Mouse (Mus musculus) heart, postnatal 0 days (tissue): ENCODE measurements around the gene Wnk2. TPM values are rescaled to one million over a fixed set of nuclear protein-coding genes. Genes with fewer than 3 reads are reported as not detected.

Experiments
- ATAC-seq: fragments of 200-750 bp; cut with Nextera tagmentation; 2 replicates; pipeline ENCODE4 v1.8.0; 2017; ENCODE audit warnings: low read depth, moderate number of reproducible peaks, moderate library complexity; ENCODE audit not compliant: insufficient read depth
- DNase-seq: peaks from one replicate; pipeline ENCODE4 v3.0.0-alpha.2; 2016; ENCODE audit warnings: low spot score
- H3K27ac ChIP-seq: fragments of 300-500 bp; sonication (generic); 2 replicates; pipeline ENCODE4 v1.5.1; 2014; ENCODE audit warnings: low read depth, mild to moderate bottlenecking
- H3K27me3 ChIP-seq: fragments of 300-500 bp; sonication (generic); 2 replicates; pipeline ENCODE4 v1.6.1; 2014; ENCODE audit warnings: low read length, mixed read lengths; ENCODE audit not compliant: control insufficient read depth, insufficient read depth
- H3K36me3 ChIP-seq: fragments of 300-500 bp; sonication (generic); replicated peaks from 2 replicates; pipeline ENCODE4 v1.6.1; 2014; ENCODE audit warnings: low read length, mixed read lengths; ENCODE audit not compliant: control insufficient read depth, insufficient read depth
- H3K4me1 ChIP-seq: fragments of 300-500 bp; sonication (generic); 2 replicates; pipeline ENCODE4 v1.6.1; 2014; ENCODE audit warnings: antibody characterized with exemption; ENCODE audit not compliant: control insufficient read depth, insufficient read depth
- H3K4me2 ChIP-seq: fragments of 300-500 bp; sonication (generic); 2 replicates; pipeline ENCODE4 v1.6.1; 2014; ENCODE audit warnings: low read depth, mild to moderate bottlenecking, low read length, moderate library complexity
- H3K4me3 ChIP-seq: fragments of 300-500 bp; sonication (generic); 2 replicates; pipeline ENCODE4 v1.5.1; 2014; ENCODE audit warnings: low read depth, low read length
- H3K9ac ChIP-seq: fragments of 300-500 bp; sonication (generic); replicated peaks from 2 replicates; pipeline ENCODE4 v1.6.1; 2014; ENCODE audit warnings: low read depth, low read length, mixed read lengths
- H3K9me3 ChIP-seq: fragments of 300-500 bp; sonication (generic); replicated peaks from 2 replicates; pipeline ENCODE4 v1.6.1; 2016; ENCODE audit warnings: low read length; ENCODE audit not compliant: control insufficient read depth
- CTCF ChIP-seq: IDR thresholded peaks from 2 replicates; pipeline ENCODE4 v1.5.1; 2016; ENCODE audit warnings: antibody characterized with exemption, control low read depth, low read depth
- EP300 ChIP-seq: IDR thresholded peaks from 2 replicates; pipeline ENCODE4 v1.6.1; 2016; ENCODE audit warnings: antibody characterized with exemption, low read depth
- WGBS: fragments of 180-500 bp; shearing (Covaris S2); extraction: QIAGEN DNeasy Blood & Tissue Kit; methylation state at CpG from one replicate; pipeline ENCODE4 v1.1.7; 2014; 5-methylcytosine and 5-hydroxymethylcytosine counted together
- polyA plus RNA-seq: library from polyadenylated mRNA; unstranded; fragments of >200 nt; fragmentation: Nextera tagmentation; extraction: Ambion mirVana; gene quantifications from 2 replicates; pipeline ENCODE4 v1.2.1, GENCODE M21; 2015
- total RNA-seq: library from RNA; depleted of rRNA; stranded (reverse); fragments of >200 nt; gene quantifications from 2 replicates; pipeline ENCODE4 v1.2.3, GENCODE M21; 2014; ENCODE audit warnings: low replicate concordance

The Wnk2 gene
- total and polyA plus RNA-seq, 2 experiments from 2014 or later = 1.5 to 5.5 TPM

GRCm38 (mm10) chr13:49082151-49082879, 65.5 kb downstream of the Wnk2 start:
- no peak for TF ChIP-seq CTCF
- no peak for TF ChIP-seq EP300
- 83% methylated on average over 14 of the region's 14 CpGs for WGBS
- no peak overlapping the region for H3K9ac ChIP-seq
- no peak overlapping the region for H3K4me2 ChIP-seq
- no peak overlapping the region for H3K4me3 ChIP-seq
- no peaks in the 10 kb centered on the region for H3K27me3 ChIP-seq
- no peak for ATAC-seq
- no peak overlapping the region for H3K27ac ChIP-seq
- H3K4me1 ChIP-seq = 0 out of 2 replicates have a peak, but pooled peaks cover 2% of the 10 kb centered on the region
- H3K36me3 ChIP-seq = no peaks in the 10 kb centered on the region
- DNase-seq = no peak
- H3K9me3 ChIP-seq = no peaks in the 10 kb centered on the region

DNA sequence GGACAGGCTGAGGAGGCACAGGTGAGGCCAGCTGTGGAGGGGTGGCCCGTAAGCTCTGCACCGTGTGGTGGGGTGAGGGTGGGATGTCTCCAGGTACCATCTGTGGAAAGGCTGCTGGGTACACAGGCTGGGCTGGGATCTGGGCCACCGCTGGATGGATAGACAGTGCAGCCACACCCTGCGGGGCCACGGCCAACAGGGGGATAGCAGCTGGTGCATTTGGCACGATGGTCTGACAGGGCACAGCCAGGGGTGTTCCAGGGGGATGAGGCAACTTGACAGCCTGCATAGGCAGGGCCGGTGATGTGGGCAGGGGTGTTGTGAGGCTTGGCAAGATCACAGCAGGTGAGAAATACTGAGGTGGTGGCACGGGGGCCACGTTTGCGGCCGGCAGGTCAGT, 71.6 kb downstream of the Wnk2 start:
- Histone ChIP-seq H3K27me3 (no peaks in the 10 kb centered on the region), H3K4me2 (no peak overlapping the region), H3K4me1 (no peaks in the 10 kb centered on the region), H3K36me3 (no peaks in the 10 kb centered on the region), H3K9me3 (no peaks in the 10 kb centered on the region), H3K27ac (no peak overlapping the region), H3K9ac (no peak overlapping the region), H3K4me3 (no peak overlapping the region)
- DNase-seq (no peak), ATAC-seq (no peak)
- WGBS = 83% methylated on average over 11 of the region's 11 CpGs
- TF ChIP-seq EP300 (no peak), CTCF (no peak)

- Histone ChIP-seq H3K4me3 (no peak overlapping the region), H3K27ac (no peak overlapping the region), H3K4me2 (no peak overlapping the region), H3K36me3 (no peaks in the 10 kb centered on the region), H3K9me3 (no peaks in the 10 kb centered on the region), H3K4me1 (no peaks in the 10 kb centered on the region), H3K9ac (no peak overlapping the region), H3K27me3 (no peaks in the 10 kb centered on the region)
- ATAC-seq (no peak), DNase-seq (no peak)
- 85% methylated on average over 3 of the region's 3 CpGs for whole genome bisulfite sequencing
- no peak for TF ChIP-seq EP300
- no peak for TF ChIP-seq CTCF
These were observed 72.4 kb downstream of the Wnk2 start for GRCm38 (mm10) chr13:49075377-49075776.

DNA sequence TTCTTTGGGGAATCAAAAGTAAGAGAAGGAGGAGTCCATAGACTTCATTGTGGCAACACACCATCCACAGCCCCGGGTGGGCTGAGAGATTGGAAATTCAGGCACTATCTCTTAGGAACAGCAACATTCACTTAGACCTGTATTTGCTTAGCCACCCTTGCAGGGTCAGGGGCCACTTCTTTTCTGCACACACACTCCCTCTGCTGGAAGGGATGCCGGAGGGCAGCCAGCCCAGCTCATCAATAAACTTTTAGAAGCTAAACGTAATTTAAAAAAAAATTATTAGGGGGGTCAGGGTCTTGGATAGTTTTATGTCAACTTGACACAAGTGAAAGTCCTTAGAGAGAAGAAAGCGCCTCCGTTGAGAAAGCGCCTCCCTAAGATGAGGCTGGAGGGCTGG, 74.5 kb downstream of the Wnk2 start:
- no peak overlapping the region for H3K4me3 ChIP-seq
- H3K9me3 ChIP-seq = no peaks in the 10 kb centered on the region
- no peaks in the 10 kb centered on the region for H3K27me3 ChIP-seq
- H3K27ac ChIP-seq = no peak overlapping the region
- no peak for DNase-seq
- no peak for ATAC-seq
- no peak overlapping the region for H3K9ac ChIP-seq
- no peak overlapping the region for H3K4me2 ChIP-seq
- no peaks in the 10 kb centered on the region for H3K4me1 ChIP-seq
- TF ChIP-seq CTCF (no peak), EP300 (no peak)
- WGBS = 73% methylated on average over 6 of the region's 6 CpGs
- H3K36me3 ChIP-seq = no peaks in the 10 kb centered on the region

DNA sequence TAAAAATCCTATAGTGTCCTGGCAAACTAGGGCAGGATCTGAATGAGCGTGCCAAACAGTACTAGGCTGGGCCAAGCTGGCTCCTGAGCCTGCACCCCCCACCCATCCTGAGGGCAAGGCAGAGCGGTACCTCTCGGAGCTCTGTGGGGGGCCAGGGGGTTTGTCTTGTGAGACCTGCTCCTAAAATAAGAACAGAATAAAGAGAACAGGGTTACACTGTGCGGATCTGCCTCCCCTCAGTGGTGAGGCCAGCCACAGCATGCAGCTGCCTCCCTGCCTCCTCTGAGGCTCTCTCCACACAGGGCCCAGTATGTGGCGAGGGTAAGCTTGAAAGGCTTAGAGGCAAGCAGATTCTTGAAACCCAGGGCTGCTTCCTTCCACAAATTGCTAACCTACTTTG, 76.0 kb downstream of the Wnk2 start:
- TF ChIP-seq CTCF (no peak), EP300 (no peak)
- H3K27ac ChIP-seq = no peak overlapping the region
- DNase-seq = no peak
- no peaks in the 10 kb centered on the region for H3K27me3 ChIP-seq
- no peak overlapping the region for H3K9ac ChIP-seq
- 75% methylated on average over 5 of the region's 5 CpGs for WGBS
- no peak overlapping the region for H3K4me3 ChIP-seq
- H3K4me1 ChIP-seq = no peaks in the 10 kb centered on the region
- no peak overlapping the region for H3K4me2 ChIP-seq
- 0 out of 2 replicates have a peak, but pooled peaks cover under 1% of the 10 kb centered on the region for H3K36me3 ChIP-seq
- H3K9me3 ChIP-seq = no peaks in the 10 kb centered on the region
- ATAC-seq = no peak

DNA sequence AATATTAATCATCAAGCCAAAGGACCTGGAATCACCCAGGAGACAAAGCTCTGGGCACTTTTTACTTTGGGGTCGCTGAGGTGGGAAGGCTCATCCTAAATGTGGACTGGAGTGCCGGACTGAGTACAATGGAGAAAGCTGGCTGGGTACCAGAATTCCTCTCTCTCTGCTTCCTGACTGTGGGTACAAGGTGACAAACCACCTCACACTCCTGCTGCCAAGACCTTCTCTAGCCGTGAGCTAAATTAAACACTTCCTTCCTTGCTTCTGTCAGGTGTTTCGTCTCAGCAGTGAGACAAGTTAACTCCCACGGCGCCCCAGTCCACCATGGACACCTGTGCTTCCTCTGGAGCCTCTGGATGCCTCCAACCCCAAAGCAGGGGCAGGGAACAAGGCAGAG, 77.8 kb downstream of the Wnk2 start:
- Histone ChIP-seq H3K9ac (no peak overlapping the region), H3K4me1 (no peaks in the 10 kb centered on the region), H3K4me3 (no peak overlapping the region), H3K27ac (no peak overlapping the region), H3K9me3 (no peaks in the 10 kb centered on the region), H3K27me3 (no peaks in the 10 kb centered on the region), H3K36me3 (0 out of 2 replicates have a peak, but pooled peaks cover 3% of the 10 kb centered on the region), H3K4me2 (no peak overlapping the region)
- 45% methylated on average over 6 of the region's 6 CpGs for WGBS
- no peak for ATAC-seq
- TF ChIP-seq EP300 = no peak
- TF ChIP-seq CTCF = no peak
- DNase-seq = no peak
